Mouse (Mus musculus): ENCODE results near the gene Arsa. TPM values are rescaled to one million over a fixed set of nuclear protein-coding genes. Genes with fewer than 3 reads are reported as not detected.

Arsa gene
- polyA plus RNA-seq, 1 experiment: 43.0 TPM

- Histone ChIP-seq H3K4me3 (ENCODE audit: control insufficient read depth, insufficient read depth, low read length) (no peak overlapping the region), H3K4me1 (replicated peaks; ENCODE audit: control insufficient read depth, insufficient read depth, low read length) (peaks cover 12% of the 10 kb centered on the region), H3K36me3 (ENCODE audit: control insufficient read depth, insufficient read depth, low read length) (no peaks in the 10 kb centered on the region), H3K27ac (ENCODE audit: control insufficient read depth, insufficient read depth, low read length) (no peak overlapping the region), H3K27me3 (ENCODE audit: control insufficient read depth, insufficient read depth, low read length) (peaks cover 6% of the 10 kb centered on the region)
- TF ChIP-seq CTCF (IDR thresholded peaks at IDR 0.05; ENCODE audit: borderline replicate concordance, control insufficient read depth, extremely low read depth, insufficient read depth, low read length, poor library complexity) (no peak), POLR2A (IDR thresholded peaks at IDR 0.05; ENCODE audit: control insufficient read depth, extremely low read depth, insufficient read depth, low read length, poor library complexity) (no peak)
- WGBS: 52% methylated on average over 2 of the region's 2 CpGs
- no peak for DNase-seq
Measured at GRCm38 (mm10) chr15:89496841-89497240, 19.6 kb upstream of the Arsa start.

GRCm38 (mm10) chr15:89496131-89496530 is 18.9 kb upstream of the Arsa start:
- TF ChIP-seq CTCF (IDR thresholded peaks at IDR 0.05; ENCODE audit: borderline replicate concordance, control insufficient read depth, extremely low read depth, insufficient read depth, low read length, poor library complexity): no peak
- TF ChIP-seq POLR2A (IDR thresholded peaks at IDR 0.05; ENCODE audit: control insufficient read depth, extremely low read depth, insufficient read depth, low read length, poor library complexity): no peak
- Histone ChIP-seq H3K27me3 (ENCODE audit: control insufficient read depth, insufficient read depth, low read length) (peaks cover 6% of the 10 kb centered on the region), H3K4me3 (ENCODE audit: control insufficient read depth, insufficient read depth, low read length) (no peak overlapping the region), H3K36me3 (ENCODE audit: control insufficient read depth, insufficient read depth, low read length) (no peaks in the 10 kb centered on the region), H3K4me1 (replicated peaks; ENCODE audit: control insufficient read depth, insufficient read depth, low read length) (peaks cover 12% of the 10 kb centered on the region), H3K27ac (ENCODE audit: control insufficient read depth, insufficient read depth, low read length) (no peak overlapping the region)
- no peak for DNase-seq
- WGBS: 81% methylated on average over 4 of the region's 4 CpGs

- Histone ChIP-seq H3K4me3 (ENCODE audit: control insufficient read depth, insufficient read depth, low read length) (no peak overlapping the region), H3K36me3 (ENCODE audit: control insufficient read depth, insufficient read depth, low read length) (no peaks in the 10 kb centered on the region), H3K27ac (ENCODE audit: control insufficient read depth, insufficient read depth, low read length) (no peak overlapping the region), H3K27me3 (ENCODE audit: control insufficient read depth, insufficient read depth, low read length) (peaks cover 6% of the 10 kb centered on the region), H3K4me1 (replicated peaks; ENCODE audit: control insufficient read depth, insufficient read depth, low read length) (peaks cover 10% of the 10 kb centered on the region)
- WGBS: 81% methylated on average over 4 of the region's 4 CpGs
- DNase-seq: no peak
- TF ChIP-seq POLR2A (IDR thresholded peaks at IDR 0.05; ENCODE audit: control insufficient read depth, extremely low read depth, insufficient read depth, low read length, poor library complexity): no peak
- no peak for TF ChIP-seq CTCF (IDR thresholded peaks at IDR 0.05; ENCODE audit: borderline replicate concordance, control insufficient read depth, extremely low read depth, insufficient read depth, low read length, poor library complexity)
Measured at GRCm38 (mm10) chr15:89494970-89495369, 17.7 kb upstream of the Arsa start.

- H3K4me1 ChIP-seq (replicated peaks; ENCODE audit: control insufficient read depth, insufficient read depth, low read length): no peaks in the 10 kb centered on the region
- no peaks in the 10 kb centered on the region for H3K27me3 ChIP-seq (ENCODE audit: control insufficient read depth, insufficient read depth, low read length)
- no peak for DNase-seq
- TF ChIP-seq CTCF (IDR thresholded peaks at IDR 0.05; ENCODE audit: borderline replicate concordance, control insufficient read depth, extremely low read depth, insufficient read depth, low read length, poor library complexity) (no peak), POLR2A (IDR thresholded peaks at IDR 0.05; ENCODE audit: control insufficient read depth, extremely low read depth, insufficient read depth, low read length, poor library complexity) (no peak)
- 76% methylated on average over 14 of the region's 14 CpGs for WGBS
- H3K4me3 ChIP-seq (ENCODE audit: control insufficient read depth, insufficient read depth, low read length): no peak overlapping the region
- no peak overlapping the region for H3K27ac ChIP-seq (ENCODE audit: control insufficient read depth, insufficient read depth, low read length)
- H3K36me3 ChIP-seq (ENCODE audit: control insufficient read depth, insufficient read depth, low read length): no peaks in the 10 kb centered on the region
Measured at GRCm38 (mm10) chr15:89488611-89489117, 11.4 kb upstream of the Arsa start.

GRCm38 (mm10) chr15:89488182-89488581 is 11.0 kb upstream of the Arsa start:
- no peak for TF ChIP-seq POLR2A (IDR thresholded peaks at IDR 0.05; ENCODE audit: control insufficient read depth, extremely low read depth, insufficient read depth, low read length, poor library complexity)
- no peak for TF ChIP-seq CTCF (IDR thresholded peaks at IDR 0.05; ENCODE audit: borderline replicate concordance, control insufficient read depth, extremely low read depth, insufficient read depth, low read length, poor library complexity)
- no peak overlapping the region for H3K27ac ChIP-seq (ENCODE audit: control insufficient read depth, insufficient read depth, low read length)
- no peak for DNase-seq
- no peaks in the 10 kb centered on the region for H3K27me3 ChIP-seq (ENCODE audit: control insufficient read depth, insufficient read depth, low read length)
- WGBS: 88% methylated on average over 12 of the region's 12 CpGs
- H3K36me3 ChIP-seq (ENCODE audit: control insufficient read depth, insufficient read depth, low read length): no peaks in the 10 kb centered on the region
- H3K4me3 ChIP-seq (ENCODE audit: control insufficient read depth, insufficient read depth, low read length): no peak overlapping the region
- H3K4me1 ChIP-seq (replicated peaks; ENCODE audit: control insufficient read depth, insufficient read depth, low read length): no peaks in the 10 kb centered on the region

- 91% methylated on average over 8 of the region's 8 CpGs for WGBS
Measured at GRCm38 (mm10) chr15:89480584-89480983, 3.4 kb upstream of the Arsa start.

GRCm38 (mm10) chr15:89478622-89479021 is 1.4 kb upstream of the Arsa start:
- TF ChIP-seq POLR2A (IDR thresholded peaks at IDR 0.05; ENCODE audit: control insufficient read depth, extremely low read depth, insufficient read depth, low read length, poor library complexity) (no peak), CTCF (IDR thresholded peaks at IDR 0.05; ENCODE audit: borderline replicate concordance, control insufficient read depth, extremely low read depth, insufficient read depth, low read length, poor library complexity) (no peak)
- H3K36me3 ChIP-seq (ENCODE audit: control insufficient read depth, insufficient read depth, low read length): no peaks in the 10 kb centered on the region
- peaks cover 16% of the 10 kb centered on the region for H3K4me1 ChIP-seq (replicated peaks; ENCODE audit: control insufficient read depth, insufficient read depth, low read length)
- H3K27ac ChIP-seq (ENCODE audit: control insufficient read depth, insufficient read depth, low read length): no peak overlapping the region
- WGBS: 93% methylated on average over 3 of the region's 3 CpGs
- no peak for DNase-seq
- H3K4me3 ChIP-seq (ENCODE audit: control insufficient read depth, insufficient read depth, low read length): no peak overlapping the region
- H3K27me3 ChIP-seq (ENCODE audit: control insufficient read depth, insufficient read depth, low read length): no peaks in the 10 kb centered on the region

More at GRCm38 (mm10) chr15:89480584-89480983, 3.4 kb upstream of the Arsa start:
- Histone ChIP-seq H3K4me3 (ENCODE audit: control insufficient read depth, insufficient read depth, low read length) (no peak overlapping the region), H3K4me1 (replicated peaks; ENCODE audit: control insufficient read depth, insufficient read depth, low read length) (peaks cover 5% of the 10 kb centered on the region), H3K36me3 (ENCODE audit: control insufficient read depth, insufficient read depth, low read length) (no peaks in the 10 kb centered on the region), H3K27ac (ENCODE audit: control insufficient read depth, insufficient read depth, low read length) (no peak overlapping the region), H3K27me3 (ENCODE audit: control insufficient read depth, insufficient read depth, low read length) (no peaks in the 10 kb centered on the region)
- DNase-seq: no peak
- TF ChIP-seq CTCF (IDR thresholded peaks at IDR 0.05; ENCODE audit: borderline replicate concordance, control insufficient read depth, extremely low read depth, insufficient read depth, low read length, poor library complexity): no peak
- TF ChIP-seq POLR2A (IDR thresholded peaks at IDR 0.05; ENCODE audit: control insufficient read depth, extremely low read depth, insufficient read depth, low read length, poor library complexity): no peak

All from thymus, adult 2 months (tissue).